Mouse (Mus musculus): ENCODE results near the gene Zfp706.
A peak's percentile ranks its signal among the peaks of the same experiment; 100 is the strongest.

Gene Zfp706

GRCm38 (mm10) chr15:36977823-36978222 is 29.8 kb downstream of the Zfp706 start:
- DNase-seq (ENCODE audit: low spot score in 2 of 2), result peak in 1 of 2 experiments; percentile 14

GRCm38 (mm10) chr15:36975690-36976089 is 31.9 kb downstream of the Zfp706 start:
- no peak for DNase-seq (ENCODE audit: low spot score in 2 of 2)

DNA sequence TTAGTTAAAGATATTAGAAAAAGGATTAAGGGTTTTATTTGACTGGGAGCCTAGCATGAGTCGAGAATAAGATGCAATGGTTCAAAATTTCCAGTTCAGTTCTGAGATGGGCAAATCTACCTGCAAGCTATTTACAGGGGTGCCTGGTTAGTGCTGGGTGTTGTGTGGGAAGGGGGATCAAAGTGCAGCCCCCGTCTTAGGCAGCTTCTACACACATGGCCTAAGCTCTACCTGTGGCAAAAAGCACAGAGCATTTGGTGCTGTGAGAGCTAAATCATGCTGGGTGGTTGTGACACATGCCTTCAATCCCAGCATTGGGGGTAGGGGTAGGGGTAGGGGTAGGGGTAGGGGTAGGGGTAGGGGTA is 32.3 kb downstream of the Zfp706 start:
- no peak for DNase-seq (ENCODE audit: low spot score in 2 of 2)

DNA sequence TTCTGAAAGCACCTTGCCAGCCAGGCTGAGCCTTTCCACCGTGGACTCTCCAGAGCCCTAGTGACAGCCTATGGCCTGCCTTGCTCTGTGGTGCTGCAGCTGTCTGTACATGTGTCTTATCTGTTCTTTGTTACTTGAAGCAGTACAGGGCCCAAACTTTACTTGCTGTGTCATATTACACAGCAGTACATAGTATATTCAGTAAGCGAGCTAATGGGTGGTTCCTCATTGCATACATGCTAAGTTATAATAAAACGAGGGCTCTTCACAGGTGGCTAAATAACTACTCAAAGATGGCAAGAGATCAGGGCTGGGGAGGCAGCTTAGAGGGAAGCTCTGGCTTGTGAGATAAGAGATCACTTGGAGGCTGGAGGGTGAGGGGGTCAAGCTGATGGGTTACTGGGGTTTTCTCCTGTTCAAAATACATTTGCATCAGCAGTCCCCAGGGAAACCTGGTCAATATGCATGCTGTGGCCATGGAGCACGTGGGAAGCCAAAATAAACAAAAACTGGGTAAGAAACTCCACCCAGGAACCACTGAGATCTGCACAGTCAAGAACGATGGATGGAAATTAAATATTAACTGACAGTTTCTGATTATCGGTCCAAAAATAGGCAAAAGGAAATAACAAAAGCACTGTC is 32.8 kb downstream of the Zfp706 start:
- DNase-seq (ENCODE audit: low spot score in 2 of 2), result no peak

- no peak for DNase-seq (ENCODE audit: low spot score in 2 of 2)
These were observed 33.9 kb downstream of the Zfp706 start for GRCm38 (mm10) chr15:36973714-36974113.

- no peak for DNase-seq (ENCODE audit: low spot score in 2 of 2)
These were observed 34.3 kb downstream of the Zfp706 start for GRCm38 (mm10) chr15:36973290-36973689.

GRCm38 (mm10) chr15:36969794-36970193 is 37.8 kb downstream of the Zfp706 start:
- no peak for DNase-seq (ENCODE audit: low spot score in 2 of 2)

- DNase-seq (ENCODE audit: low spot score in 2 of 2), result no peak
These were observed 39.3 kb downstream of the Zfp706 start for GRCm38 (mm10) chr15:36968295-36968694.

- peak; percentile 89 to 97 for DNase-seq (ENCODE audit: low spot score in 2 of 2)
These were observed 40.0 kb downstream of the Zfp706 start for GRCm38 (mm10) chr15:36967381-36968211.

- DNase-seq (ENCODE audit: low spot score in 2 of 2), result no peak
These were observed 40.6 kb downstream of the Zfp706 start for GRCm38 (mm10) chr15:36966940-36967339.

GRCm38 (mm10) chr15:36966466-36966865 is 41.1 kb downstream of the Zfp706 start:
- peak in 1 of 2 experiments; percentile 55 for DNase-seq (ENCODE audit: low spot score in 2 of 2)

DNA sequence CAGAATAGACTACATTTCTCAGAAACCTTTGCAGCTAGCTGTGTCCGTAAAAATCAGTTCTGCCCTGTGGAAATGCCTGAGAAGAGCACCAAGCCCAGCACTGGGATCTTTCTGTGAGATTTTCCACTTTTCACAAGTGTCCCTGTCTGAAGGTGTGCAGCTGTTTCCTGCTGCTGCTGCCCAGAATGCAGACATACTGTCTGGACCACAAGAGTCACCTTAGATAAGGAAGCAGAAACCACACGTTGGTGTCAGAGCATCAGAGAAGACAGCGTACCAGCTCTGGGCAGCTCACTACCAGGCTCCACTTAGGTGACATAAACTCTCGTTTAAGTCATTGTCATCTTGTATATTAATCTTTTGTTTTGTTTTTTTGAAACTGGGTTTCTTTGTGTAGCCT is 41.8 kb downstream of the Zfp706 start:
- DNase-seq (ENCODE audit: low spot score in 2 of 2), result no peak

DNA sequence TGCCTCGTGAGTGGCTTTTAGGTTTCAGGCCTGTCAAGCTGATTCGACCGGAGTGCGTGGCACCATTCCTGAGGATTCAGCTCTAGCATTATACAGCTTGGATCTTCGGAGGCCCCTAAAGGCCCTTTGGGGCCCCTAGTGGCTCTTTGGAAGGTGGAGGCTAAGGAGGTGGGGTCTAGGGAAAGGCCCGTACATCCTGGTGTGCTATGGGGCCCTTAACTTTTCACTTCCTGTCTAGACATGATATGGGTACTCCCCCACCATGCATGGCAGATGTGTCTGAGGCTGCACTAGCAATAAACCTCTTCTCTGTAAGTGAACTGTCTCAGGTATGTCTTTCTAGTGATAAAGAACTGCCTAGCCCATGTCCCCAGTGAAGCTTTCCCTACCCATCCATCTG is 44.6 kb downstream of the Zfp706 start:
- DNase-seq (ENCODE audit: low spot score in 2 of 2), result no peak

- peak in 1 of 2 experiments; percentile 31 for DNase-seq (ENCODE audit: low spot score in 2 of 2)
These were observed 46.7 kb downstream of the Zfp706 start for GRCm38 (mm10) chr15:36960876-36961237.

- peak; percentile 85 to 91 for DNase-seq (ENCODE audit: low spot score in 2 of 2)
These were observed 47.3 kb downstream of the Zfp706 start for GRCm38 (mm10) chr15:36960010-36960875.

DNA sequence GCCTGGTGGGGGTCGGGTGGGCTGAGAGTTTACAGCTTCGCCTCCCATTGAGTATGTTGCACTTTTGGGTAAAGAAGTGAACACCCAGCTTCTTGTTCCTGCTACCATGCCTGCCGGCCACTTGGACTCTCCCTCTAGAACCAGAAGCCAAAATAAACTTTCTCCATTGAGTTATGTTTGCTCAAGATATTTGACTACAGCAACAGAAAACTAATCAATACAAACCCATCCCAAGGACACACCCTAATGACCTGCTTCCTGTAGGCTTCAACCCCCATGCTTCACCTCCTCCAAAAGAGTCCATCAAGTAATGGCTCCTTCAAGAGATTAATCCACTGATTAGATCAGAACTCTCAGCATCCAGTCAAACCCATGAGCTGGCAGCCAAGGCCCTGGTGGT is 51.4 kb downstream of the Zfp706 start:
- DNase-seq (ENCODE audit: low spot score in 2 of 2), result no peak

- no peak for DNase-seq (ENCODE audit: low spot score in 2 of 2)
These were observed 57.3 kb downstream of the Zfp706 start for GRCm38 (mm10) chr15:36950258-36950657.

GRCm38 (mm10) chr15:36948866-36949546 is 58.6 kb downstream of the Zfp706 start:
- DNase-seq (ENCODE audit: low spot score in 2 of 2), result no peak
